8 mouse cellular contexts compared by ENCODE assay signal in the genomic region with DNA sequence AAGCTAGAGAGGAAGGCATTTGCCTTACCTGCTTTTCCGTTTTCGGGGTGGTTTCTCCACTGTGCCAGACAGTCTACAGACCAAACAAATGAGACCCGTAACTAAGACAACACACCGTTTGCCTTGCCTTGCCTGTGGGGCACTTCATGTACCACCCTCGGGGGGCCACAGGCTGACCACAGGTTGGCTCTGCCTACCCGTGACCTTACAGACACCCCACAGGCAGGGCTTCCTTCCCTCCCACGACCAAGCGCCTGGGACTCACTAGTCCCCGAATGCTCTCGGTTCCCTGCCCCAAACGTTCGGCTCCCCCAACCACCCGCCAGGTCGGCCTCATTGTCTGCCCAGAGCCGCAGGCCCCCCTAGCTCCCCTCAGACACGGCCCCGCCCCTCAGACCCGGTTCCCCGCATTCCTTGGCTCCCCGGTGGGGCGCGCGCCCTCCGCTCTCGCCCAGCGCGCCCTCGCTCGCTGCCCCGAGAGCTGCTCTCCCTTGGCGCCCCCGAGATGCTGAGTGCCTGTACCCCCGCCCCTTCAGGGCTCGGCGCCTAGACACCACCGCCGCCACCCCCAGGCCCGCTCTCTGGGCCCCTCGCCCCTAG. TPM values are rescaled to one million over a fixed set of nuclear protein-coding genes. Genes with fewer than 3 reads are reported as not detected.
A peak's percentile ranks its signal among the peaks of the same experiment; 100 is the strongest.
DNase-seq lines count a peak whose midpoint lies in the region; ATAC-seq and TF ChIP-seq lines count a peak whose summit lies in the region.

No protein-coding gene starts in this region.

- DNase-seq in kidney, adult 9 months = peak; percentile 19
- no peak for DNase-seq in kidney, postnatal 10 days
- DNase-seq in MEL-GATA-1-ER (ENCODE audit: extremely low read depth, low read depth) (peak; percentile 9), MN1 (ENCODE audit: low spot score) (no peak)

- H3K9me3 ChIP-seq in intestine, postnatal 0 days (ENCODE audit: control insufficient read depth) = no peaks in the 10 kb centered on the region
- H3K9me3 ChIP-seq in megakaryocyte, embryonic 14.5 days = no peaks in the 10 kb centered on the region
- no peaks in the 10 kb centered on the region for H3K9me3 ChIP-seq in stomach, embryonic 16.5 days (replicated peaks; ENCODE audit: control insufficient read depth, low read length)

- no peaks in the 10 kb centered on the region for H3K4me1 ChIP-seq in embryonic fibroblast, embryonic 13.5 days (ENCODE audit: control insufficient read depth, insufficient read depth, low read length)
- no peaks in the 10 kb centered on the region for H3K4me1 ChIP-seq in intestine, postnatal 0 days (replicated peaks; ENCODE audit: control insufficient read depth, insufficient read depth, low read length)
- peaks cover 23% of the 10 kb centered on the region for H3K4me1 ChIP-seq in megakaryocyte, embryonic 14.5 days
- H3K4me1 ChIP-seq in stomach, embryonic 16.5 days (ENCODE audit: control insufficient read depth, insufficient read depth, low read length) = peaks cover 3% of the 10 kb centered on the region; the same call in 1 of the 2 replicates

- ATAC-seq in intestine, postnatal 0 days = peak; percentile 37
- peak; percentile 78 for ATAC-seq in stomach, embryonic 16.5 days (ENCODE audit: insufficient read depth, low FRiP score)

- peak overlapping the region; percentile 12; the same call in 1 of the 2 replicates for H3K27ac ChIP-seq in embryonic fibroblast, embryonic 13.5 days (ENCODE audit: insufficient read depth, low read length)
- peak overlapping the region; percentile 82 for H3K27ac ChIP-seq in intestine, postnatal 0 days (ENCODE audit: low read depth, low read length)
- H3K27ac ChIP-seq in stomach, embryonic 16.5 days (ENCODE audit: low read length) = peak overlapping the region; percentile 96

- H3K36me3 ChIP-seq in intestine, postnatal 0 days (ENCODE audit: control insufficient read depth, insufficient read depth) = 0 out of 2 replicates have a peak, but pooled peaks cover 4% of the 10 kb centered on the region
- peaks cover 33% of the 10 kb centered on the region for H3K36me3 ChIP-seq in megakaryocyte, embryonic 14.5 days (replicated peaks; ENCODE audit: low read length)
- H3K36me3 ChIP-seq in stomach, embryonic 16.5 days (ENCODE audit: control insufficient read depth, insufficient read depth, low read length) = no peaks in the 10 kb centered on the region

- peak overlapping the region; percentile 94 for H3K4me2 ChIP-seq in intestine, postnatal 0 days (replicated peaks; ENCODE audit: low read depth)
- peak overlapping the region; percentile 92 for H3K4me2 ChIP-seq in stomach, embryonic 16.5 days (ENCODE audit: low read depth, low read length)

- no peaks in the 10 kb centered on the region for H3K27me3 ChIP-seq in intestine, postnatal 0 days (replicated peaks; ENCODE audit: control insufficient read depth, insufficient read depth, low read length)
- no peaks in the 10 kb centered on the region for H3K27me3 ChIP-seq in megakaryocyte, embryonic 14.5 days (replicated peaks)
- H3K27me3 ChIP-seq in stomach, embryonic 16.5 days (ENCODE audit: control insufficient read depth, insufficient read depth, low read length) = no peaks in the 10 kb centered on the region

- H3K9ac ChIP-seq in intestine, postnatal 0 days (ENCODE audit: low read depth, low read length) = peak overlapping the region; percentile 82
- H3K9ac ChIP-seq in stomach, embryonic 16.5 days (ENCODE audit: low read length) = peak overlapping the region; percentile 94

- no peak for TF ChIP-seq CTCF in embryonic fibroblast, embryonic 13.5 days (IDR thresholded peaks at IDR 0.05; ENCODE audit: borderline replicate concordance, insufficient read depth, low read length)
- no peak for TF ChIP-seq CTCF in intestine, postnatal 0 days (IDR thresholded peaks at IDR 0.05; ENCODE audit: low read depth)

- peak overlapping the region; percentile 69 for H3K4me3 ChIP-seq in embryonic fibroblast, embryonic 13.5 days (ENCODE audit: insufficient read depth, low read length)
- H3K4me3 ChIP-seq in intestine, postnatal 0 days (ENCODE audit: low read depth, low read length) = peak overlapping the region; percentile 99
- H3K4me3 ChIP-seq in megakaryocyte, embryonic 14.5 days (replicated peaks) = peak overlapping the region; percentile 95
- peak overlapping the region; percentile 98 for H3K4me3 ChIP-seq in stomach, embryonic 16.5 days (replicated peaks; ENCODE audit: low read length)

- WGBS in intestine, postnatal 0 days = 1% methylated on average over 37 of the region's 39 CpGs
- WGBS in stomach, embryonic 16.5 days = under 1% methylated on average over 36 of the region's 39 CpGs

- no peak for TF ChIP-seq POLR2A in embryonic fibroblast, embryonic 13.5 days (IDR thresholded peaks at IDR 0.05; ENCODE audit: low read depth, low read length)

RNA-seq across cellular contexts. Expression of a gene that starts 0.5 kb away (rescaled TPM):
- 18.4 and 22.6 TPM in 2 replicates for polyA plus RNA-seq in embryonic fibroblast, embryonic 13.5 days (2011; ENCODE audit: insufficient read length, low read depth, missing spikeins)
- polyA plus RNA-seq in intestine, postnatal 0 days (2015; fragmentation: Nextera tagmentation; extraction: Ambion mirVana) = 3.2 and 4.3 TPM in 2 replicates
- polyA plus RNA-seq in megakaryocyte, embryonic 14.5 days (2012; ENCODE audit: insufficient read depth, low replicate concordance) = 7.7 and 11.9 TPM in 2 replicates
- 8.1 and 8.9 TPM in 2 replicates for polyA plus RNA-seq in stomach, embryonic 16.5 days (2015; fragmentation: Nextera tagmentation; extraction: Ambion mirVana)

RNA-seq across cellular contexts. Expression of a gene that starts 36.2 kb away (rescaled TPM):
- polyA plus RNA-seq in embryonic fibroblast, embryonic 13.5 days (2011; ENCODE audit: insufficient read length, low read depth, missing spikeins) = 85.5 and 89.2 TPM in 2 replicates
- polyA plus RNA-seq in intestine, postnatal 0 days (2015; fragmentation: Nextera tagmentation; extraction: Ambion mirVana) = 53.6 and 54.5 TPM in 2 replicates
- 3.3 and 7.0 TPM in 2 replicates for polyA plus RNA-seq in megakaryocyte, embryonic 14.5 days (2012; ENCODE audit: insufficient read depth, low replicate concordance)
- polyA plus RNA-seq in stomach, embryonic 16.5 days (2015; fragmentation: Nextera tagmentation; extraction: Ambion mirVana) = 74.6 and 78.5 TPM in 2 replicates

Comparison
In these comparisons a context has a peak if more than half of its experiments do, and no peak if none do; other contexts are left out.
1. DNase-seq: peak in kidney, adult 9 months (single experiment) and MEL-GATA-1-ER (single experiment); none in kidney, postnatal 10 days (single experiment) and MN1 (single experiment).
2. H3K27ac ChIP-seq: peak in every context shown above with its lines; median percentile 96 in stomach, embryonic 16.5 days; 82 in intestine, postnatal 0 days; 12 in embryonic fibroblast, embryonic 13.5 days.
3. Peak in every context shown above with its lines, with median percentiles within 50 percentile points of each other: H3K4me3 ChIP-seq.